Mouse (Mus musculus) cerebellum, adult 8-10 months (tissue): Measurements from ENCODE around the gene Necab3.
A peak's percentile ranks its signal among the peaks of the same experiment; 100 is the strongest.

Experiments used
- DNase-seq: peaks from one replicate; pipeline ENCODE4 v3.0.0; 2022

Gene Necab3

GRCm38 (mm10) chr2:154538710-154539109 is 20.0 kb downstream of the Necab3 start:
- DNase-seq = no peak

GRCm38 (mm10) chr2:154538310-154538709 is 20.4 kb downstream of the Necab3 start:
- no peak for DNase-seq

GRCm38 (mm10) chr2:154534704-154535270 is 23.9 kb downstream of the Necab3 start:
- DNase-seq = no peak

DNA sequence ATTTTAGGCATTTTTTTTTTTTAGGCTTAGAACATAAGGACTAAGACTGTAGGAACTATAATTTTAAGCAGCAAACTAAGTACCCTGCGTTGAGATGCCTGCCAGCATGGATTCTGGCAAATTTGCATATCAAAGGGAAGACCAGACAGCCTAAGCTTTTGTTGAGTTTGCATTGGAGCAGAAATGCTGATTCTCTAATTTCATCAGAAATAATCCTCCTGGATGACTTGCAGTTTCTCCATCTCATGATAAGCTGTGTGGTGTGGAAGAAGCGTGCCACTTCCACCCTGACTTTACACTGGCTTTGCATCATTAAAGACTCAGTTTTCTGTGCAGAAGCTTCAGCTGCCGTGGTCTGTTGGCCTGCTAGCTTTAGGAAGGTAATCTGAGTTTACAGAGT is 25.8 kb downstream of the Necab3 start:
- no peak for DNase-seq

DNA sequence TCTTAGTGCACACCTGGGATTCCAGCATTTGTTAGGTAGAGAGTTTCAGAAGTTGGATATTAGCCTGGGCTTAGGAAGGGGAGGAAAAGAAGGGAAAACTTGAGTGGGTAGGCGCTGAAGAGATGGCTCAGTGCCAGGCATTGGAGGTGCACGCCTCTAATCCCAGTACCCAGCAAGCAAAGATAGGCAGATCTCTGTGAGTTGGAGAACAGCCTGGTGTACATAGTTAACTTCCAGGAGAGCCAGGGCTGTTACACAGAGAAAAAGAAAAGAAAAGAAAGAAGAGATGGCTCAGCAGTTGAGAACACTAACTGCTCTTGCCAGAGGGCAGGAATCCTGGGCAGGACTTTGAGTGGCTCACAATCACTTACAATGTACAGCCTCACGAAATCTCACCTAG is 32.2 kb downstream of the Necab3 start:
- no peak for DNase-seq

DNA sequence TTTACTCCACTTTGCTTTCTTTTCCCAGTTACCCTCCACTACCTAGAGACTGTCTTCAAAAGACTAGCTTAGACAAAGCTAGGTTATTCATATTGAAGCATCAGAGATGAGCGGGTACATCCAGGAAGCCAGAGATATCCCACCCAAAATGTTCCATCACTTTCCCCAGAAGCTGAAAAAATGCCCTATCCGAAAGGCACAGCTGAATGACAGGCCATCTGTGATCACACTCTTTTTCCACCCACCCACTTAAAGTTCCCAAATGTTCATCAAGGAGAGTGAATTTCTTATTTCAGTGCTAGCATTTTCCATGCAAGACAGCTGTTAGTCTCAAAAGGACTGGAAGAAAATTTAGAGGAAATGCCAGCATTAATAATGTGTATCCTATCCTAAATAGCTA is 33.4 kb downstream of the Necab3 start:
- DNase-seq = no peak

- no peak for DNase-seq
These were observed 36.4 kb downstream of the Necab3 start for GRCm38 (mm10) chr2:154522334-154522733.

- DNase-seq = no peak
These were observed 37.2 kb downstream of the Necab3 start for GRCm38 (mm10) chr2:154521449-154521848.

GRCm38 (mm10) chr2:154517424-154517823 is 41.3 kb downstream of the Necab3 start:
- DNase-seq = no peak

DNA sequence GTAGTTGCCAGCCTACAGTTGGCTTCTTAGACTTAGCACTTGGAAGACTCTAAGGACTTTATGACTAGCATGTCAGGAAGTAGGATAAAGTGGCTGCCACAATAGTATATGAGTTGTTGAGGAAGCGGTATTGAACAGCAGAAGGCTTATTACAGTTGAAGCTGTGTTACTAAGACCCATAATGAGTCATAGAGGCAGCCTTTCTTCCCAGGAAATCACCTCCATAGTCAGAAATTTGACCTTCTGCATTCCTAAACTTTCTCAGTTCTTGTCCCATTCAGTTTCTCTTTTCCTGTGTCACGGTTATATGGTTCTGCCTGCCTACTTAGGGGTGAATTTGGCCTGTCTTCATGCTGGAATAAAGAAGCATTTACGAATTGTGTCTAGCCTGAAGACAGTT is 41.7 kb downstream of the Necab3 start:
- DNase-seq = no peak

GRCm38 (mm10) chr2:154510141-154510540 is 48.5 kb downstream of the Necab3 start:
- DNase-seq = no peak

DNA sequence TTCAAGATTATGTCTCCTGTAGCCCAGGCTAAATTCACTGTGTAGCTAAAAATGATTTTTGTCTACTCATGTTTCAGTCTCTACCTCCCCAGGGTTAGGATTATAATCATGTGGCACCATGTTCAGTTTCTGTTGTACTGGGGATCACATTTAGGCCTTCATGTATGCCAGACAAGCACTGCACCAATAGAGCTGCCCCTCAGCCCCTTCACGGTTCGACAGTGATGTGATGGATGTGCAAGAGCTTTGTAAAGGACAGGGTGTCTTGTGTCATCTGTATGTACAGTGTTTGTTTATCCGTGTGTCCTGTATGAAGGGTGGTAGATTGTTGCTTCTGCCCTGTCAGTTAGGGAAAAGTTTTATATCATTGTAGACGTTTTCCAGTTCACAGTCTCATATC is 50.2 kb downstream of the Necab3 start:
- no peak for DNase-seq

GRCm38 (mm10) chr2:154507566-154508283 is 51.0 kb downstream of the Necab3 start:
- peak; percentile 58 for DNase-seq

DNA sequence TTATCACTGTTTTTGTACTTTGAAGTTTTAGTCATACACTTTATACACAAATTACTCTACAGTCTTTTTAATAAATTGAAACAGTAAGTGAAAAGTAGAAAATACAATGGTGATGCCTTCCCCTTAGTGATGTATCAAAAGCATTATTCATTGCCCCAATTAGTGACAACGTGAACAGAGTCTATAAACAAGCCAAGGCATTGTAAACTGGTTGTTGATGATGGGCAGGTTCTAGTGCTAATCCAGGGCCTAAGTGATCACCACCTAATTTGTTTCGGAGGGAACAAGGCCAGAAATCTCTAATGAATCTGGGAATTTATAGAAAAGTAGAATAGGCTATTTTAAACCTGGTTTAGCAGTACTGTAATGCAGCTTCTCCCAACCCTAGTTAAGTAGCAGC is 51.6 kb downstream of the Necab3 start:
- DNase-seq = no peak

DNA sequence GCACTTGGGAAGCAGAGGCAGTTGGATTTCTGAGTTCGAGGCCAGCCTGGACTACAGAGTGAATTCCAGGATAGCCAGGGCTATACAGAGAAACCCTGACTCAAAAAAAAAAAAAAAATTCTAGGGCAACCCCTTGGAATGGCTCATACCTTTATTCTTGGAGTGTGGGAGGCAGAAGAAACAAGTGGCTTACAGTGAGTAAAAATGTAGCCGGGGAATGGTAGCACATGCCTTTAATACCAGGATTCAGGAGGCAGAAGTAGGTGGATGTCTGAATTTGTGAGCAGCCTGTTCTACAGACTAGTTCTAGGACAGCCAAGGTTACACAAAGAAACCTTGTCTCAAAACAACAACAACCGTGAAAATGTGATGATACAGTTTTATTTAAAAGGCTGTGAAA is 57.9 kb downstream of the Necab3 start:
- DNase-seq = no peak

DNA sequence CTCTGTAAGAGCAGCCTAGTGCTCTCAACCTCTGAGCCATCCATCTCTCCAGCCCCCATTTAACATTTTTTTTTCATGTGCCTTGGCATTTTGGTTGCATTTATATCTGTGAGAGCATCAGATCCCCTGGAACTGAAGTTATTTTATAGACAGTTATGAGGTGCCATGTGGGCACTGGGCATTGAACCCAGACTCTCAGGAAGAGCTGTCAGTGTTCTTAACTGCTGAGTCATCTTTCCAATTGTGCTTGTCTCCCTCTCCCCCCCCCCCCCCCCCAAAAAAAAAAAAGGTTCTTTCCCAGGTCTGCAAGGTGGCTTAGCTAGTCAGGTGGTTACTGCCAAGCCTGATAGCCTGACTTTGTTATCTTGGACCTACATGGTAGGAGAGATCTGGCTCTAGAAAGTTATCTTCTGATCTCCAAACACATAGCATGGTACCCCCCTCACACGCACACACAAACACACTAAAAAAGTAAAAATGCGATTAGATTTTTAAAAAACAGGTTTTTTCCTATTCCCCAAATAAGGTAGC is 58.9 kb downstream of the Necab3 start:
- DNase-seq = no peak

DNA sequence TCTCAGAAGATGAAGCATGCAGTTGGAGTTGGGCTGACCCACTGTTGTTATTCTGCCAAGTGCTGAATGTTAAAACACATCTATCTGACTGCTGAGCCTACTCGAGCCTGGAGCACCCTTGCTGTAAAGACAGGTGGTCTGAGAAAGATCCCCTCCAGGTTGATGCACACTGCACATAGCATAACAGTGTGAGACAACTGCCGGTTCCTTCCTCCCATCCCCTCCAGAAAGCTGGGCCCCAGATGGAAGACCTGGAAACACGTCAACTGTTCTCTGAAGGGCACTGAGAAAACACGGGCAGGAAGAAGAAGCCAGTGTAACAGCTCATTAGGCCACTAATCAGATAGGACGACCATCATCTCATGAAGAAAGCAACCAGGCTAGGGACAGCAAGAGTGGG is 60.1 kb downstream of the Necab3 start:
- peak; percentile 57 for DNase-seq

- no peak for DNase-seq
These were observed 63.7 kb downstream of the Necab3 start for GRCm38 (mm10) chr2:154495021-154495420.
